Mouse (Mus musculus): ENCODE measurements around the gene Gm9844. TPM values are rescaled to one million over a fixed set of nuclear protein-coding genes. Genes with fewer than 3 reads are reported as not detected.
"Not testable (repeated sequence)": the region's sequence is repeated elsewhere in the genome, so short reads cannot be mapped to it uniquely, and the experiment has no call there.

Gene Gm9844
- total RNA-seq (2022): not detected

DNA sequence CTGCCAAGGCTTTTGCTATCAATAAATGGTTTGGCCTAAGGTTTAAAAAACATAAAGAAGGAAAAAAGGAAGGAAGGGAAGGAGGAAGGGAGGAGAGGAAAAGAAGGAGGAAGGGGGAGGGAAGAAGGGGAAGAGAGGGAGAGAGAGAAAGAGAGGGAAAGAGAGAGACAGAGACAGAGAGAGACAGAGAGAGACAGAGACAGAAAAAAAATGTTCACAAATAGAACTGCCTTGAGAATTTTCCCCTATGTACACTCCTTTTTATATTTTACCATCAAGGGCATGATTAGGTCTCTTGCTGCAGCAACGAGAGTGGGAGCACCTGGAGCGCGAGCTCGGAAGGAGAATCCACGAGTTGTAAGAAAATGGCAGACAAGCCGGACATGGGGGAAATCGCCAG, at the start of gene Gm9844:
Gm9844 (plus strand) TSS at position 301 of the 400 bp plus-strand sequence.
- DNase-seq: no peak

DNA sequence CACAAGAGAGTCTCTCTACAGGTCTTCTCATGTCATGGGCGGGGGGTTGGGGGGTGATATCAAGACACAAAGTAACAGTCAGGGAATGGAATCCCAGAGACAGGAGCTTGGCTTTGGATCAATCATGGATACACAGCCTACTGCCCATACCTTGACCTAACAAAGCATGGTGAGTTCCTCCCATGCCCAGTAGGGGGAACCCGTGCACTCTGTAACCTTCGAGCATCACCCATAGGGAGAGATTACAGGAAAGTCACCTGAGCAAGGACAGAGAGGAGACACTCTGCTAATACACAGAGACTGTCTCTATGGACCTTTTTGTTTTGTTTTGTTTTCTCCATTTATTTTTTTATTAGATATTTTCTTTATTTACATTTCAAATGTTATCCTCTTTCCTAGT, 44.5 kb upstream of the Gm9844 start:
- DNase-seq: peak; percentile 59

GRCm38 (mm10) chr7:24824452-24824851, 37.6 kb upstream of the Gm9844 start:
- DNase-seq: no peak

- no peak for DNase-seq
Observed at GRCm38 (mm10) chr7:24827181-24827580, 34.8 kb upstream of the Gm9844 start.

GRCm38 (mm10) chr7:24838732-24839409, 23.1 kb upstream of the Gm9844 start:
- DNase-seq: not testable (repeated sequence)

GRCm38 (mm10) chr7:24839410-24839808, 22.6 kb upstream of the Gm9844 start:
- DNase-seq: no peak

- no peak for DNase-seq
Observed at GRCm38 (mm10) chr7:24840331-24840730, 21.7 kb upstream of the Gm9844 start.

DNA sequence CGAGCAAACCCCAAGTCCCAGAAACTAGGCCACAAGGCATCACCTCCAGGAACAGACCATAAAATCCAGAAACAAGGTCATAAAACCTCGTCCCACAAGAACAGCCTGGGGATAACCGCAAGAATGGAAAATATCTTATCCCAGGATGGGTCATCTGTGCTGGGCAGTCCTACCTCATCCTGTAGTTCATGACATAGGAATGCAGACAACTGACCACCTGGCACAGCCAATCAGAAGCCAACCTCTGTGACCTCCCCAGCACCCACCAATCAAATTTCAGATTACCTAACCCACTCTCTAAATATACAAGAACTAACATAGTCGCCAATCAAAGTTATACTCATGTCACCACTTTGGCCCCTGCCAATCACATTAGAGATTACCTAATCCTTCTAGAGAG, 21.0 kb upstream of the Gm9844 start:
- no peak for DNase-seq

- DNase-seq: no peak
Observed at GRCm38 (mm10) chr7:24844144-24844543, 17.9 kb upstream of the Gm9844 start.

DNA sequence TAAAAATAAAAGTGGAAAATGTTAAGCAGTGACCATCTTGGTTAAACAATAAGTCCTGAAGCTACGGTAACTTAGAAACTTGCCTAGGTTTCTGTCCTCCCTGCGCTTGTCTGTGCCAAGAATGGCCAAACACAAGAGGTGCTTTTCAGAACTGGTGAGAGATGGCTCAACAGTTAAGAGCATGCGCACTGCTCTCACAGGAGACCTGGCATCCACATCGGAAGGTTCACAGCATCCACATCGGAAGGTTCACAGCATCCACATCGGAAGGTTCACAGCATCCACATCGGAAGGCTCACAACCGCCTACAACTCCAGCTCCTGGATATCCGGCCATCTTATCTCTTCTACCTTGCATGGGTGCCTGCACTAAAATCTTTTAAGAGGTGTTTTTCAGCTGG, 16.8 kb upstream of the Gm9844 start:
- no peak for DNase-seq

DNA sequence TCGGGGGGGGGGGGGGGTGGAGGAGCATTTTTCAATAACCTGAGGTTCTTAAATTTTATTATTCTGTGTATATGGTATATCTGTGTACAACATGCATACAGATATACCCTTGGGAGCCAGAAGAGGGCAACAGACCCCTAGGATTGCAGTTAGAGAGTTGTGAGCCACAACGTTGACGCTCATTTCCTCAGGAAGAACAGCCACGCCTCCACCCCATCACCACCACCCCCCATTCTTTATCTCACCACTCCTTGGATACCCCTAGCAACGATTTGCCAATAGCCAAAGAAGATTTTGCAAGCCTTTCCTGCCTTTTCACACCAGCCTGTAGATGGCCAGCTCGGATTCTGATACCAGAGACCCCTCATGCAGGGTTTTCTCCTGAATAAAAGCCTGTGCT, 16.3 kb upstream of the Gm9844 start:
- no peak for DNase-seq

DNA sequence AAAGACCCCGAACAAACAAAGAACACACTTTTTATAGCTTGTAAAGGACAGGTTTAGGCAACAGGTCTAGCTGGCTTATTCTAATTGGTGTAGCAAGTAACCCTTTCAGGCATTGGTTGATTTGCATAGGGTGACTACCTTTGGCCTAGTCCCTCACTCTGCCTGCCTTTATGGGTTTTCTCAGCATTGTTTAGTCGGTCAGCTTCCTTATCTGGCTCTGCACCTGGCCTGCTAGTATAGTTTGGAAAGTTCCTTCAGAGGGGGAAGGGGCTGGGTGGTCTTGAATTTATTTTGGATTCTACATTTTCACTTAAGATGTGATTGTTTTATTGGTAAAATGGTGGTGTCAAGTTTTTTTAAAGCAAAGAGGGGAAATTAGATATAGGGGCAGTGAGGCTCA, 15.4 kb upstream of the Gm9844 start:
- DNase-seq: not testable (repeated sequence)

DNA sequence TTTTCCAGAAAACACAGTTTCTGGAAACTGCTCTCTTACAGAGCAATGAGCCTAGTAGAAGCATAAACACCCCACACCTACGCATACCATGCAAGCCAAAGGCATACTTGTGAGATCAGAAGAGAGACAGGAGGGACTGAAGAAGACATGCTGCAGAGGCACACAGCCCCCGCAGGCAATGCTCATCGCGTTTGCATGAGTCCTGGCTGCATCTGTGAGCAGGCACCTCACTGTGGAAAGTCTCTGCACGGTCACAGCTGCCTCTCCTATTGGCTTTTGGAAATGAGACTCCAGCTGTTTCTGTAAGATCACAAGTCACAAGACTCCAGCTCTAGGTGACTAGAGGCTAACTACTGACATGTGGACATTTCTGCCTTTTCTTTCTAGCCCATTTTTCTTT, 11.9 kb upstream of the Gm9844 start:
- DNase-seq: no peak

DNA sequence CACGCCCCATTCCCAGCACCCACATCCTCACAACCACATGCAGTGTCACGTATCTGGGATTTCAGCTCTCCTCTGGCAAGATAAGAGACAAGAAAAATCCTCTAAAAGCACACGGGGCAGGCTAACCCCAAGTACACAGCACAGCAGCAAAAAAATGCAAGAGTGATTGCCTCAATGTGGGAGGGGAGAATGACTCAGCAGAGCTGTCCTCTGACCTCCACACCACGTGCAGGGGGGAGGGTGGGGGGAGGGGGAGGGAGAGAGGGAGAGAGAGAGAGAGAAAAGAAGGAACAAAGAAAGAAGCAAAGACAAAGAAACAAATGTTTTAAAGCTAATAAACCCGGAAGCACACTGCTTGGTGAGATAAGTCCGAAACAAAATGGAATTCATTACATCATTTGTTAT, 11.1 kb upstream of the Gm9844 start:
- DNase-seq: peak; percentile 31

- DNase-seq: no peak
Observed at GRCm38 (mm10) chr7:24851596-24852325, 10.3 kb upstream of the Gm9844 start.

- DNase-seq: no peak
Observed at GRCm38 (mm10) chr7:24852557-24853232, 9.3 kb upstream of the Gm9844 start.

DNA sequence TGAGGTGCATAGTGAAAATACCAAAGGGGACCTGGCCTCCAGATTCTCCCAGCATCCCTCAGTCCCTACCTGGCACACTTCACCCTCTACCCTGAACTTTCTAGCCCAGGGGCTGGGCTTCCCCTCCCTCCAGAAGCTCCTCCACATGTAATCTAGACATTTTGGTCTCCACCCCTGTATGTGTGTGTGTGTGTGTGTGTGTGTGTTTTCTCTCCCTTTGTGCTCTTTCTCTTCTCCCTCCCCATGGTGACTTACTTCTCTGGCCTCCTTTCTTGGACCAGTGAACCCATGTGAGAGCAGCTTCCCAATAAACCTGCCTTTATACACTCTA, 8.8 kb upstream of the Gm9844 start:
- DNase-seq: no peak

DNA sequence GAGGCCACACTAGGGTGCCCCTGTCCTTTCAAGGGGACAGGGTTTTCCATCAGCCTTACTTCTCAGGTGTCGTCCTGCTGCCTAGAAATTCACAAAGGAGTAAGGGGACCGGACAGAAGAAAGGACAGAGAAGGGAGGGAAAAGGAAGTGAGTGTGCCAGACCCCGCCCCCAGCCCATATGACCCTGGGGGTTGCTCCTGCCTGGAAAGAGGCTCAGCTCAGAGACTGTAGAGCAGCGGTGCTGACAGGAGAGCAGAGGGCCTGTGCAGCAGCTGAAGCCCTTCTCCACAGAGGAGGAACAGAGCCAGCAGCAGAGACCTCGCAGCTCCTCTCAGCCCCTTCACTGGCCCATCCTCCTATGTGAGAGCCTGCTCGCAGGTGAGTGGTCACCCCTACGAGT, 8.3 kb upstream of the Gm9844 start:
- DNase-seq: no peak

- no peak for DNase-seq
Observed at GRCm38 (mm10) chr7:24856460-24857120, 5.4 kb upstream of the Gm9844 start.

GRCm38 (mm10) chr7:24859234-24859633, 2.8 kb upstream of the Gm9844 start:
- no peak for DNase-seq

DNA sequence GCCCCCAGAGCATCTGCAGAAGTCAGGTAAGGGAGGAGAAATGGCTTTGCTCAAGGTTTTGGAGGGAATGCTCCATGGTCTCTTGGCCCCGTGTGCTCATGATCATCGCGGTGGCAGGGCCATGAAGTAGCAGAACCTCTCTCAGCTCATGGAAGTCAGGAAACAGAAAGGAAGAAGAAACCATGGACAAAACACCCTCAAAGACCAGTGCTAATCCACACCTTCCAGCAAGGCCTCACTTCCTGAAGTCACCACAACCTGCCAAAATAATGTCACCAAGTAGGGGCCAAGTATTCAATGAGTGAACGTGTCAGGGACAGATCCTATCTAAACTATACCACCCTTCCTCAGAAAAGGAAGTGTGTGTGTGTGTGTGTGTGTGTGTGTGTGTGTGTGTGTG, 840 bp downstream of the Gm9844 start:
- DNase-seq: no peak

DNA sequence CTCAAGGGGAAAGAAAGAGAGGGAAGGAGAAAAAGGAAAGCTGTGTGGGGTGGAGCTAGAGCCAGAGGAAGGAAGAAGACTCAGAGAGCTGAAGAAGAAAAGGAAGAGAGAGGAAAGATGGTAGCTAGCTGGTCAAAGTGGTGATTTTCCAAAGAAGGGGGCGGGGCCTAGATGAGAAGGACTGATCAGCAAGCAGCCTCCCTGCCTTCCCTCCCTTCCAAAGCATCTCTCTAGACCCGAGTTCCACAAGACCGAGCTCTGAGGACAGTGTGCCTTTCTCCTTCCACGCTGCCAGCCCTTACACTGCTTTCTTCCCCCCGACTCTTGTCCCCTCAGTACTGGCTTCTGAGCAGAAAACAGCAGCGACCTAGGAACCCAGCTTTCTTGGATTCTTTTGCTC, 2.1 kb downstream of the Gm9844 start:
- DNase-seq: no peak

DNA sequence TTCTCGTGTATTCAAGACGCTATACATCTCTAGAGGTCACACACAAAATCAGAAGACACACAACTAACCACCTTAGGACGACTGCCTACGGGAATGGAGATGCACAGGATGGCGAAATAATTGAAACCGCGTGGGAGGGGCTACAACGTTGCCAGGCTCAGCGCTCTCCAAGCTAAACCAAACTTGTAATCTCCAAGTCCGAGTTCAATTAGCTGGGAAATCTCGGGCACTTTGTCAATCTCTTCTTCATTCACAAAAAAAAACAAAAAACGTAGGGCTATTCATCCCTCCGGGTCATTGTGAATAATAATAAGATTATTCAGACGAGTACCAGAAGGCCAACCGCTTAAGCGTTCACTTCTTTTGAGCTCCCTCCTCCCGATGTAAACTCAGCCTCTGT, 7.1 kb downstream of the Gm9844 start:
- DNase-seq: no peak

Measured in adrenal gland, adult 8-10 months (tissue).